Mouse (Mus musculus) liver, adult 2 months (tissue): Measurements from ENCODE around the gene Per2. TPM values are rescaled to one million over a fixed set of nuclear protein-coding genes. Genes with fewer than 3 reads are reported as not detected.

Source experiments
- DNase-seq: peaks from one replicate; pipeline ENCODE4 v3.0.0-alpha.2; 2011; ENCODE audit warnings: low read depth, low spot score; ENCODE audit errors: extremely low read depth
- H3K27ac ChIP-seq: fragments of 200-500 bp; replicated peaks from 2 replicates; pipeline ENCODE4 v1.5.1; 2012; ENCODE audit warnings: low read depth, mild to moderate bottlenecking, control low read depth, inconsistent platforms, low read length; ENCODE audit not compliant: insufficient read depth
- H3K27me3 ChIP-seq: fragments of 200-500 bp; 2 replicates; pipeline ENCODE4 v1.6.1; 2012; ENCODE audit warnings: mild to moderate bottlenecking, moderate library complexity, low read length, inconsistent platforms; ENCODE audit not compliant: control insufficient read depth, insufficient read depth
- H3K36me3 ChIP-seq: fragments of 200-500 bp; 2 replicates; pipeline ENCODE4 v1.6.1; 2012; ENCODE audit warnings: low read length, inconsistent platforms; ENCODE audit not compliant: control insufficient read depth, insufficient read depth
- H3K4me1 ChIP-seq: fragments of 200-500 bp; 2 replicates; pipeline ENCODE4 v1.6.1; 2011; ENCODE audit warnings: low read length; ENCODE audit not compliant: control insufficient read depth, insufficient read depth
- H3K4me3 ChIP-seq: fragments of 200-500 bp; 2 replicates; pipeline ENCODE4 v1.5.1; 2011; ENCODE audit warnings: low read depth, mild to moderate bottlenecking, control low read depth, low read length, moderate library complexity; ENCODE audit not compliant: insufficient read depth
- H3K79me2 ChIP-seq: fragments of 200-500 bp; 2 replicates; pipeline ENCODE4 v1.6.1; 2012; ENCODE audit warnings: inconsistent platforms, mild to moderate bottlenecking, low read length, moderate library complexity; ENCODE audit not compliant: control insufficient read depth, insufficient read depth
- H3K9ac ChIP-seq: fragments of 200-500 bp; 2 replicates; pipeline ENCODE4 v1.6.1; 2012; ENCODE audit warnings: low read depth, mild to moderate bottlenecking, control low read depth, inconsistent platforms, low read length
- CTCF ChIP-seq: fragments of 200-500 bp; IDR thresholded peaks from 2 replicates; pipeline ENCODE4 v1.5.1; 2011; ENCODE audit warnings: low read depth, low read length, control low read depth
- POLR2A ChIP-seq: fragments of 200-500 bp; IDR thresholded peaks from 2 replicates; pipeline ENCODE4 v1.6.1; 2011; ENCODE audit warnings: low read length, control low read depth; ENCODE audit not compliant: insufficient read depth; ENCODE audit errors: extremely low read depth
- WGBS: fragments of 180-500 bp; shearing (Covaris S2); methylation state at CpG from one replicate; pipeline ENCODE4 v1.1.7; 2018; 5-methylcytosine and 5-hydroxymethylcytosine counted together
- polyA plus RNA-seq: library from polyadenylated mRNA; depleted of rRNA; stranded (reverse); fragments of >200 nt; gene quantifications from 2 replicates; pipeline ENCODE4 v1.2.3, GENCODE M21; 2012; rRNA removed
- total RNA-seq: library from RNA; depleted of rRNA; stranded (reverse); fragments of >200 nt; gene quantifications from 2 replicates; pipeline ENCODE4 v1.2.3, GENCODE M21; 2014; rRNA removed

Gene Per2
- total and polyA plus RNA-seq, 2 experiments: 4.9 to 7.7 TPM

GRCm38 (mm10) chr1:91369408-91369807, 89.7 kb downstream of the Per2 start:
- Histone ChIP-seq H3K4me1 (peaks cover 3% of the 10 kb centered on the region; the same call in 1 of the 2 replicates), H3K27me3 (0 out of 2 replicates have a peak, but pooled peaks cover 2% of the 10 kb centered on the region), H3K4me3 (no peak overlapping the region), H3K79me2 (no peaks in the 10 kb centered on the region), H3K27ac (no peak overlapping the region), H3K9ac (no peak overlapping the region), H3K36me3 (peaks cover 11% of the 10 kb centered on the region)
- TF ChIP-seq CTCF (no peak), POLR2A (no peak)
- 54% methylated on average over 4 of the region's 4 CpGs for WGBS
- DNase-seq: no peak

GRCm38 (mm10) chr1:91367295-91367694, 91.8 kb downstream of the Per2 start:
- DNase-seq: no peak
- Histone ChIP-seq H3K4me3 (no peak overlapping the region), H3K4me1 (peaks cover 3% of the 10 kb centered on the region; the same call in 1 of the 2 replicates), H3K27me3 (0 out of 2 replicates have a peak, but pooled peaks cover 2% of the 10 kb centered on the region), H3K79me2 (no peaks in the 10 kb centered on the region), H3K9ac (no peak overlapping the region), H3K27ac (no peak overlapping the region), H3K36me3 (no peaks in the 10 kb centered on the region; the same call in 1 of the 2 replicates)
- TF ChIP-seq POLR2A: no peak
- TF ChIP-seq CTCF: no peak
- 99% methylated on average over 3 of the region's 3 CpGs for WGBS

GRCm38 (mm10) chr1:91366215-91367108, 92.7 kb downstream of the Per2 start, which contains the start of gene Erfe:
TSS of gene Erfe (plus strand) at chr1:91366430.
- no peak for DNase-seq
- Histone ChIP-seq H3K36me3 (no peaks in the 10 kb centered on the region), H3K27me3 (0 out of 2 replicates have a peak, but pooled peaks cover 2% of the 10 kb centered on the region), H3K4me3 (peak within 1 kb of the TSS; percentile 30), H3K79me2 (no peaks in the 10 kb centered on the region), H3K27ac (no peak within 1 kb of the TSS), H3K9ac (peak within 1 kb of the TSS; percentile 33), H3K4me1 (peaks cover 3% of the 10 kb centered on the region; the same call in 1 of the 2 replicates)
- WGBS: 4% methylated on average over 65 of the region's 68 CpGs
- TF ChIP-seq POLR2A: no peak
- TF ChIP-seq CTCF: peak; percentile 81

Other genes starting within 250 kb of the Per2 start
- gene Ube2f, start 209.0 kb downstream of the Per2 start, total RNA-seq: 17.7 and 23.0 TPM in 2 replicates
- gene Ube2f, start 209.0 kb downstream of the Per2 start, polyA plus RNA-seq: 23.4 and 32.9 TPM in 2 replicates
- 50.4 and 52.2 TPM in 2 replicates for gene Scly, start 161.0 kb downstream of the Per2 start, total RNA-seq
- 106 and 110 TPM in 2 replicates for gene Scly, start 161.0 kb downstream of the Per2 start, polyA plus RNA-seq
- 0.20 TPM in 1 of 2 replicates, not detected in the other for gene Espnl, start 137.2 kb downstream of the Per2 start, total RNA-seq
- 0.01 and 0.09 TPM in 2 replicates for gene Espnl, start 137.2 kb downstream of the Per2 start, polyA plus RNA-seq
- gene Klhl30, start 108.3 kb downstream of the Per2 start, total RNA-seq: not detected in 2 replicates
- gene Klhl30, start 108.3 kb downstream of the Per2 start, polyA plus RNA-seq: 0.02 TPM in 1 of 2 replicates, not detected in the other
- gene Erfe, start 92.9 kb downstream of the Per2 start, total RNA-seq: not detected in 2 replicates
- gene Erfe, start 92.9 kb downstream of the Per2 start, polyA plus RNA-seq: not detected in 2 replicates
- 50.3 and 54.7 TPM in 2 replicates for gene Ilkap, start 60.5 kb downstream of the Per2 start, total RNA-seq
- 25.2 and 32.0 TPM in 2 replicates for gene Ilkap, start 60.5 kb downstream of the Per2 start, polyA plus RNA-seq
- 64.6 and 97.0 TPM in 2 replicates for gene Hes6, start 45.3 kb downstream of the Per2 start, total RNA-seq
- 107 and 112 TPM in 2 replicates for gene Hes6, start 45.3 kb downstream of the Per2 start, polyA plus RNA-seq
- gene Traf3ip1, start 35.3 kb upstream of the Per2 start, total RNA-seq: 3.2 and 3.6 TPM in 2 replicates
- 3.4 and 3.8 TPM in 2 replicates for gene Traf3ip1, start 35.3 kb upstream of the Per2 start, polyA plus RNA-seq
- 3.5 and 4.4 TPM in 2 replicates for gene Asb1, start 81.2 kb upstream of the Per2 start, total RNA-seq
- 3.5 and 4.6 TPM in 2 replicates for gene Asb1, start 81.2 kb upstream of the Per2 start, polyA plus RNA-seq